Mouse (Mus musculus) lung, postnatal 0 days (tissue): ENCODE measurements at regions not wholly inside any gene's neighbourhood (a gene's known extent, or its start where the extent isn't known, plus 50 kb on each side); places are given as distances from the start of the nearest gene placed in this dataset.
A peak's percentile ranks its signal among the peaks of the same experiment; 100 is the strongest.

ENCODE experiments used
- ATAC-seq: fragments of 200-750 bp; cut with Nextera tagmentation; 2 replicates; pipeline ENCODE4 v1.8.0; 2017; ENCODE audit warnings: moderate library complexity
- DNase-seq: peaks from one replicate; pipeline ENCODE4 v3.0.0-alpha.2; 2016; ENCODE audit warnings: low spot score
- H3K27ac ChIP-seq: fragments of 300-500 bp; sonication (generic); 2 replicates; pipeline ENCODE4 v1.5.1; 2014; ENCODE audit warnings: antibody characterized with exemption, mild to moderate bottlenecking, low read length, mixed read lengths
- H3K27me3 ChIP-seq: fragments of 300-500 bp; sonication (generic); replicated peaks from 2 replicates; pipeline ENCODE4 v1.6.1; 2014; ENCODE audit warnings: low read length, mixed read lengths; ENCODE audit not compliant: insufficient read depth
- H3K36me3 ChIP-seq: fragments of 300-500 bp; sonication (generic); 2 replicates; pipeline ENCODE4 v1.6.1; 2014; ENCODE audit warnings: low read length, mixed read lengths; ENCODE audit not compliant: insufficient read depth
- H3K4me1 ChIP-seq: fragments of 300-500 bp; sonication (generic); 2 replicates; pipeline ENCODE4 v1.6.1; 2014; ENCODE audit warnings: antibody characterized with exemption, low read depth, low read length, mixed read lengths; ENCODE audit not compliant: insufficient read depth
- H3K4me2 ChIP-seq: fragments of 300-500 bp; sonication (generic); replicated peaks from 2 replicates; pipeline ENCODE4 v1.6.1; 2014; ENCODE audit warnings: low read depth, mild to moderate bottlenecking, low read length, moderate library complexity, mixed read lengths
- H3K4me3 ChIP-seq: fragments of 300-500 bp; sonication (generic); 2 replicates; pipeline ENCODE4 v1.5.1; 2014; ENCODE audit warnings: low read depth, low read length
- H3K9ac ChIP-seq: fragments of 300-500 bp; sonication (generic); replicated peaks from 2 replicates; pipeline ENCODE4 v1.6.1; 2014; ENCODE audit warnings: low read depth, mild to moderate bottlenecking
- H3K9me3 ChIP-seq: fragments of 300-500 bp; sonication (generic); 2 replicates; pipeline ENCODE4 v1.6.1; 2016; ENCODE audit warnings: low read length, mixed read lengths
- CTCF ChIP-seq: IDR thresholded peaks from 2 replicates; pipeline ENCODE4 v1.5.1; 2016; ENCODE audit warnings: antibody characterized with exemption, mild to moderate bottlenecking
- EP300 ChIP-seq: IDR thresholded peaks from 2 replicates; pipeline ENCODE4 v1.6.1; 2016; ENCODE audit warnings: antibody characterized with exemption, mild to moderate bottlenecking, control low read depth
- WGBS: fragments of 180-500 bp; shearing (Covaris S2); extraction: QIAGEN DNeasy Blood & Tissue Kit; methylation state at CpG from one replicate; pipeline ENCODE4 v1.1.7; 2014; 5-methylcytosine and 5-hydroxymethylcytosine counted together

DNA sequence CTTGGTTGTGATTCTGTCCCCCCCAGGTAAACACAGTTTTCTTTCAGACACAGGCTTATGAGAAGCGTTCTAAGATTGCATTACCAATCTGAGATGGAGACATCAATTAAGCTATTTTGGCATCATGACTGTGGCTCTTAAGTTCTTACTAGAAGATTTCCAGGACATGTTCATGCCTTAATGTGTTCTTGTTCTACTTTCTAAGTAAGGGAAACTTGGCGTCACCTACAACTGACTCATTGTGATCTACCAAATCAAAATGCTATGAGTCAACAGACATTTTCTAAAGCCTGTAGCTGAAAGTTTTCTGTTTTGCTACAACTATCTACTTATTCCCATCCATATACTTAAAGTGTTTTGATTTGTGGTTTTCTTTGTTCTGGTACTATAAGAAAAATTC is 298.5 kb downstream of the D3Ertd751e start:
- Histone ChIP-seq H3K4me3 (no peak overlapping the region), H3K27ac (no peak overlapping the region), H3K4me2 (no peak overlapping the region), H3K9me3 (no peaks in the 10 kb centered on the region), H3K4me1 (no peaks in the 10 kb centered on the region), H3K36me3 (no peaks in the 10 kb centered on the region), H3K27me3 (no peaks in the 10 kb centered on the region), H3K9ac (no peak overlapping the region)
- 91% methylated on average over 2 of the region's 2 CpGs for WGBS
- ATAC-seq = no peak
- TF ChIP-seq CTCF (no peak), EP300 (no peak)
- DNase-seq = no peak

DNA sequence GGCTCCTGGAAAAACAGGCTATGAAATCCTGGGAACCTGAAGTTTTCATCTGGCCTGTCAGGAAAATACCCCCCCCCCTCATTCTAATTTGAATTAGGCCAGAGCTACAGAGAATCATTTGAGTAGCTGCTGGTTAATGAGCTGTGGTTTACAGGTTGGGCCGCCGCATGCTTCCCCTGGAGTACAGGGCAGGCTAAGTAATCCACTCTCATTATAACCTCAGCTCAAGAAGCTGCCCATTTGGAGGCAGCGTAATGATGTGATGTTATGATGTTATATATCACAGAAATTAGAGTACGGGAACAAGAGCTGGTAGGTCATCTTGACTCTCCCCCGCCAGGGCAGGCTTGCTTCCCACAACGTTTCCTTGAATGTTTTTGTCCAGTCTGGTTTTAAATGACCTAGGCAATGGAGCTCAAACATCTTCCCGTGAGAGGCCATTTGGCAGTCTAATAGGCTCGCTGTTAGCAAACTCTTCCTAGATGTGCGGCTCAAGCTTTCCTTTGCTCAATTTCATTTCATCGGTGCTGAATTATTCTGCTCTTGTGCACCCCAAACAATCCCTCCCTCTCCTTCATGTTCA is 315.0 kb downstream of the D3Ertd751e start:
- no peaks in the 10 kb centered on the region for H3K4me1 ChIP-seq
- ATAC-seq = no peak
- H3K27ac ChIP-seq = no peak overlapping the region
- H3K27me3 ChIP-seq = no peaks in the 10 kb centered on the region
- TF ChIP-seq EP300 (no peak), CTCF (no peak)
- H3K9me3 ChIP-seq = no peaks in the 10 kb centered on the region
- 88% methylated on average over 10 of the region's 10 CpGs for WGBS
- no peak for DNase-seq
- no peak overlapping the region for H3K4me3 ChIP-seq
- no peak overlapping the region for H3K9ac ChIP-seq
- H3K4me2 ChIP-seq = no peak overlapping the region
- H3K36me3 ChIP-seq = no peaks in the 10 kb centered on the region

DNA sequence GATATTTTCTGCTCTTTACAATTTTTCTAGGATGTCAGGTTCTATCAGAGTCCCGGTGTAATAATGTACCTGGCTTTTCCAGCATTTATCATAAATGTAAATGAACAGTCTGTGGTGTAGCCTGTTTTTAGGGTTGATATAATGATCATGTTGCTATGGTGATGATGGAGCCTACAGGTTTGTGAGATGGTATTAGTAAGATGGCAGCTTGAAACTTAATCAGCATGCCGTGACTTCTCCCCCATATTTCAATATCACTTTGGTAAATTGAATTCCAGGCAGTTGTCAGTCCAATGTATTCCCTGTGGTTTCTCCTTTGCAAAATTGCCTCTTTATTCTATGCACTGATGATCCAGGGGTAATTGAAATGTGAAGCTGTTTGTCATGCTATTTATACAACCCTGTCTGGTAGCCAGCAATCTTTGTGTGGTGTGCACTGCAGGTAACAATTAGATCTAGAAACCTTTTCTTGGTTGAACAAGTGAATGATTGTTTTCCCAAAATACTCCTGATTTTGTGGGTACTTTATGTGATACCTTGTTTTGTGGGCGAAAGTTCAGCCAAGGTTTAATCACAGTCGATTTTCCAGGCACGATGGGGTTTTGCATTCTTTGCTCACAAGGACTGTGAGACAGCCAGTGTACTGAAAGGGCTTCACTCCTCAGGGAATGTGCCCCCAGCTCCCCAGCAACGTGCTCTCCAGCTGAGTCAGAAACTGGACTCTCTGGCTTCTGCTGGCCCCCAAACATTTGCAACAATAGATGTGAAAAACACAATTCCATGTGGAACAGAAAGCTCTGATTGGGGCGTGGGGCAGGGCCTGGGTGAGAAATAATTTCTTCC is 322.9 kb downstream of the D3Ertd751e start:
- no peak for ATAC-seq
- H3K4me3 ChIP-seq = no peak overlapping the region
- no peaks in the 10 kb centered on the region for H3K9me3 ChIP-seq
- H3K27ac ChIP-seq = no peak overlapping the region
- no peaks in the 10 kb centered on the region for H3K27me3 ChIP-seq
- no peak for DNase-seq
- no peak overlapping the region for H3K9ac ChIP-seq
- no peaks in the 10 kb centered on the region for H3K36me3 ChIP-seq
- TF ChIP-seq CTCF = no peak
- TF ChIP-seq EP300 = no peak
- H3K4me1 ChIP-seq = no peaks in the 10 kb centered on the region
- WGBS = 63% methylated on average over 7 of the region's 7 CpGs
- no peak overlapping the region for H3K4me2 ChIP-seq

DNA sequence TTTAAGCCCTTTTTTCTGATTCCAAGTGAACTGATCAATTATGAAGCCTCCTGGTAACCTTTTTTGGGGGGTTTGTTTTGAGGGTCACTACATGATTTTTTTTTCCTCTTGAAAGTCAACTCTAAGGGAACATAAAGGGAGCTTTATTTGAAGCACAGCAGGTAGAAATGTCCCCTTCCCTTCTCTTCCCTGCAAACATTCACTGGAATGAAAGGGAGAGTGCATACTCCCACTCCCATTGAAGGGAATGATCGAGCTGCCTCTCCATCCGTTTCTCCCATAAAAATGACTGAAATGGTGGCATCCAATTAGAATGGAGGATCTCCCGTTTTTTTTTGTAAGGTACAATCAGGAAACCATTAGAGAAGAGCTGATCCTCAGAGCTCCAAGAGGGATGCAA is 323.6 kb downstream of the D3Ertd751e start:
- Histone ChIP-seq H3K27ac (no peak overlapping the region), H3K9me3 (no peaks in the 10 kb centered on the region), H3K4me3 (no peak overlapping the region), H3K9ac (no peak overlapping the region), H3K36me3 (no peaks in the 10 kb centered on the region), H3K4me2 (no peak overlapping the region), H3K4me1 (no peaks in the 10 kb centered on the region), H3K27me3 (no peaks in the 10 kb centered on the region)
- TF ChIP-seq CTCF = no peak
- no peak for TF ChIP-seq EP300
- ATAC-seq (no peak), DNase-seq (no peak)
- WGBS = 53% methylated on average over 3 of the region's 3 CpGs

DNA sequence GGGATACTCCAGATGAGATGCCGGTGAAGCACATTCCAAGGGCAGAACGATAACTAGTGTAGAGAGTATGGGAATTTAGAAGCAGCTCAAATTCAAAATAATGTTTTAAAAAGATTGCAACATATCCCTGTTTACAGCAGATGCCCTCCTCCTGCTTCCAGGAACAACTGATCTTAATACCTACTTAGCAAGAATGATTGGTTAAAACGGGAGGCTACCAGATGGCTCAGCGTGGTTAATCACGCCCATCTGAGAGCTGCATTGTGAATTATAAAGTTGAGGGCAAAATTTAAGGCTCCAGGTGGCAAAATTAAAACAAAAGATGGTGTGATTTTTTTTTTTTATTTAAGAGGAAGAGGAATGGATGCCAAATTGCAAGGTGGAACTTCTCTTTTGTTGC is 324.6 kb downstream of the D3Ertd751e start:
- no peak for ATAC-seq

DNA sequence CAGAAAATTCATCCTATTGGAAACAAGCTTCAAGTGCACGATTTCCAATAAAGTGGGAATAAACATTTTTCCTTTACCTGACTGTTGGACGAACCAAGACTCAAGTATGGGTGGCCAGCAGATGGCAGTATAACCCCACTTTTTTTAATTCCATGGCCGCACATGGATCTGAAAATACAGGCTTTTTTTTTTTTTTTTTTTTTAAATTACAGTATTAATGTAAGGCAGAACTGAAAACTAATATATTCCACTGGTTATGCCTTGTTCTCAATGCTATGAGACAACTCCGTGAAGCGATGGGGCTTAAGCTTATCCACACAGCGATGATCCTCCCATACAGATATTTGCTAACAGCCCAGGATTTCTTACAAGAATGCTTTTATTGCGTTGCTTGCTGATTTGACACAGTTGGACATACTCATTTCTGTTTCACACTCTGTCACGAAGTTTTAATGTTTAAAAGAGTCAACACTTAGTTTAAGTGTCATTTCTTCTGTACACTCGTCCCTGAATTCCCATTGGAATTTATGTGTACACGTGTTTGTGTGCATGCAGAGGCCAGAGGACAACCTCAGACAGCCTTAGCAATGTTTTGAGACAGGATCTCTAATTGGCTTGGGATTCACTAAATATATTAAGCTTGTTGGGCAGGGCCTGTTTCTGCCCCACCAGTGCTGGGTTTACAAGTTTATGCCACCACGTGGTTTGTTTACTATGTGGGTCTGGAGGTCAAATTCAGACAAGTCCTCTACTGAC is 332.3 kb downstream of the D3Ertd751e start:
- Histone ChIP-seq H3K4me2 (no peak overlapping the region), H3K9me3 (no peaks in the 10 kb centered on the region), H3K36me3 (no peaks in the 10 kb centered on the region), H3K4me1 (no peaks in the 10 kb centered on the region), H3K27ac (no peak overlapping the region), H3K9ac (no peak overlapping the region), H3K4me3 (no peak overlapping the region), H3K27me3 (no peaks in the 10 kb centered on the region)
- peak; percentile 66 for TF ChIP-seq CTCF
- TF ChIP-seq EP300 = no peak
- no peak for ATAC-seq
- peak; percentile 58 for DNase-seq
- 25% methylated on average over 11 of the region's 11 CpGs for WGBS

More for the DNA sequence above, 324.6 kb downstream of the D3Ertd751e start:
- Histone ChIP-seq H3K4me1 (no peaks in the 10 kb centered on the region), H3K9ac (no peak overlapping the region), H3K4me3 (no peak overlapping the region), H3K36me3 (no peaks in the 10 kb centered on the region), H3K27me3 (no peaks in the 10 kb centered on the region), H3K4me2 (no peak overlapping the region), H3K27ac (no peak overlapping the region), H3K9me3 (no peaks in the 10 kb centered on the region)
- DNase-seq = no peak
- TF ChIP-seq EP300 = no peak
- TF ChIP-seq CTCF = no peak
- WGBS = 79% methylated on average over 5 of the region's 5 CpGs
